26 mouse cellular contexts compared by ENCODE assay signal in the genomic region with DNA sequence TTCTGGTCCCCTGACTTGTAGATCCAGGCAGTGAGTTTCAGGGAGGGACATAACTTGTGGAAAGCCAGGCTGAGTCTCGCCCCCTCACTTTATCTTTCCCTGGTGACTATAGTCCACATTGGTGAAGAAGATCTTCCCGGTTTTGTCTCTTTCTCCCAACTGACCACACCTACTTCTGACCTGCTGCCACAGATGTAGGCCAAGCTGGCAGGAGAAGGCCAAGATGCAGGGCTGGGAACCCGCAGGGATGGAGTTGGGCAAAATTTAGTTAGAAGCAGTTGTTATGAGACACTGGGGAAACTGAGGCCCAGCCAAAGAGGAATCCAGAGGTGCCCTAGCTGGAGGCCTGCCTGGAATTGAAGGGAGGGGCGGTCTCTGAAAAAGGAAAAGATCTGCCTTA. TPM values are rescaled to one million over a fixed set of nuclear protein-coding genes. Genes with fewer than 3 reads are reported as not detected.
DNase-seq lines count a peak whose midpoint lies in the region; ATAC-seq and TF ChIP-seq lines count a peak whose summit lies in the region.
"Had no signal": no experiment of that assay in that cellular context is flagged by ENCODE, and none has a peak within 500 bp of the region (broad histone marks: within the 10 kb centered on the region; RNA-seq: fewer than 3 reads in every experiment).

No protein-coding gene starts in this region.

- H3K27me3 ChIP-seq in midbrain, embryonic 11.5 days (ENCODE audit: control insufficient read depth, insufficient read depth, low read length), result no peaks in the 10 kb centered on the region
- no peaks in the 10 kb centered on the region for H3K27me3 ChIP-seq in midbrain, embryonic 16.5 days (ENCODE audit: control insufficient read depth, insufficient read depth, low read depth, low read length)
- H3K27me3 ChIP-seq in ES-Bruce4 (ENCODE audit: control insufficient read depth, insufficient read depth, low read length, poor library complexity, severe bottlenecking), result no peaks in the 10 kb centered on the region
- no peaks in the 10 kb centered on the region for H3K27me3 ChIP-seq in limb, embryonic 10.5 days (ENCODE audit: low read depth, poor library complexity, severe bottlenecking)
- H3K27me3 ChIP-seq: embryonic facial prominence, embryonic 12.5 days; intestine, embryonic 15.5 days had no signal

- H3K9me3 ChIP-seq in midbrain, embryonic 11.5 days (ENCODE audit: control insufficient read depth, low read length), result no peaks in the 10 kb centered on the region
- no peaks in the 10 kb centered on the region for H3K9me3 ChIP-seq in midbrain, embryonic 16.5 days (replicated peaks; ENCODE audit: control insufficient read depth, low read length, poor library complexity, severe bottlenecking)
- no peaks in the 10 kb centered on the region for H3K9me3 ChIP-seq in ES-Bruce4 (replicated peaks; ENCODE audit: control insufficient read depth, insufficient read depth, low read length, poor library complexity, severe bottlenecking)
- no peaks in the 10 kb centered on the region for H3K9me3 ChIP-seq in limb, embryonic 10.5 days (replicated peaks)
- H3K9me3 ChIP-seq: embryonic facial prominence, embryonic 12.5 days; G1E; heart, embryonic 10.5 days; heart, embryonic 13.5 days; hindbrain, embryonic 13.5 days; intestine, embryonic 15.5 days had no signal

- DNase-seq in midbrain, embryonic 11.5 days (ENCODE audit: low spot score, missing footprints), result peak; percentile 61
- no peak for DNase-seq in limb, embryonic 10.5 days (ENCODE audit: low spot score)
- DNase-seq in layer of hippocampus, adult 11-12 months (ENCODE audit: low spot score), result no peak
- no peak for DNase-seq in thymus, postnatal 10 days (ENCODE audit: low spot score in 2 of 2)
- DNase-seq: adrenal gland, postnatal 10 days; adrenal gland, postnatal 36 days; cerebellum, adult 18-20 months; cerebellum, adult 9-10 months; cerebellum, postnatal 14 days; forebrain, postnatal 0 days; gastrocnemius, adult 2 months; gastrocnemius, postnatal 14 days; heart, adult 2 months; heart, postnatal 14 days had no signal

- H3K4me2 ChIP-seq in midbrain, embryonic 11.5 days, result no peak overlapping the region
- no peak overlapping the region for H3K4me2 ChIP-seq in midbrain, embryonic 16.5 days (ENCODE audit: low read length)
- H3K4me2 ChIP-seq: embryonic facial prominence, embryonic 12.5 days; heart, embryonic 13.5 days; hindbrain, embryonic 13.5 days; intestine, embryonic 15.5 days had no signal

- no peak overlapping the region for H3K9ac ChIP-seq in midbrain, embryonic 11.5 days (ENCODE audit: low read length)
- H3K9ac ChIP-seq in midbrain, embryonic 16.5 days (ENCODE audit: low read depth, low read length), result no peak overlapping the region
- no peak overlapping the region for H3K9ac ChIP-seq in ES-Bruce4 (ENCODE audit: low read depth, poor library complexity, severe bottlenecking)
- H3K9ac ChIP-seq: forebrain, postnatal 0 days; heart, embryonic 13.5 days; hindbrain, embryonic 13.5 days; intestine, embryonic 15.5 days had no signal

- no peak for TF ChIP-seq EP300 in ES-Bruce4 (IDR thresholded peaks at IDR 0.05; ENCODE audit: insufficient read depth, low read depth, low read length)

- H3K27ac ChIP-seq in midbrain, embryonic 11.5 days (ENCODE audit: low read depth, low read length), result no peak overlapping the region
- no peak overlapping the region for H3K27ac ChIP-seq in midbrain, embryonic 16.5 days (ENCODE audit: low read length)
- H3K27ac ChIP-seq in ES-Bruce4 (ENCODE audit: insufficient read depth, low read length), result 0 out of 2 replicates have a peak overlapping the region, but pooled peaks have one; percentile 15
- H3K27ac ChIP-seq in limb, embryonic 10.5 days, result 0 out of 2 replicates have a peak overlapping the region, but pooled peaks have one; percentile 25
- H3K27ac ChIP-seq: gastrocnemius, adult 2 months; heart, adult 2 months; heart, embryonic 10.5 days; heart, embryonic 13.5 days; hindbrain, embryonic 13.5 days; intestine, embryonic 15.5 days had no signal

- no peaks in the 10 kb centered on the region for H3K36me3 ChIP-seq in midbrain, embryonic 11.5 days (ENCODE audit: control insufficient read depth, insufficient read depth, low read length)
- no peaks in the 10 kb centered on the region for H3K36me3 ChIP-seq in midbrain, embryonic 16.5 days (ENCODE audit: control insufficient read depth, insufficient read depth, low read length)
- H3K36me3 ChIP-seq in ES-Bruce4 (ENCODE audit: control insufficient read depth, insufficient read depth, low read length, poor library complexity, severe bottlenecking), result no peaks in the 10 kb centered on the region
- H3K36me3 ChIP-seq in limb, embryonic 10.5 days, result peaks cover 66% of the 10 kb centered on the region
- H3K36me3 ChIP-seq: G1E had no signal

- H3K4me3 ChIP-seq in midbrain, embryonic 11.5 days (ENCODE audit: low read depth, low read length), result no peak overlapping the region
- H3K4me3 ChIP-seq in midbrain, embryonic 16.5 days (ENCODE audit: low read depth, low read length), result no peak overlapping the region
- H3K4me3 ChIP-seq in ES-Bruce4 (ENCODE audit: low read depth, low read length), result no peak overlapping the region
- no peak overlapping the region for H3K4me3 ChIP-seq in limb, embryonic 10.5 days
- H3K4me3 ChIP-seq: embryonic facial prominence, embryonic 12.5 days; gastrocnemius, adult 2 months; heart, adult 2 months; heart, embryonic 10.5 days; heart, embryonic 13.5 days; hindbrain, embryonic 13.5 days; intestine, embryonic 15.5 days had no signal

- H3K4me1 ChIP-seq in midbrain, embryonic 11.5 days (ENCODE audit: control insufficient read depth, insufficient read depth, low read length), result no peaks in the 10 kb centered on the region
- no peaks in the 10 kb centered on the region for H3K4me1 ChIP-seq in midbrain, embryonic 16.5 days (ENCODE audit: control insufficient read depth, insufficient read depth, low read length)
- H3K4me1 ChIP-seq in ES-Bruce4 (ENCODE audit: control insufficient read depth, insufficient read depth, low read length), result peaks cover 41% of the 10 kb centered on the region
- peaks cover 55% of the 10 kb centered on the region for H3K4me1 ChIP-seq in limb, embryonic 10.5 days

- 84% methylated on average over 4 of the region's 4 CpGs for WGBS in midbrain, embryonic 11.5 days
- 82% methylated on average over 4 of the region's 4 CpGs for WGBS in midbrain, embryonic 16.5 days
- 92% methylated on average over 4 of the region's 4 CpGs for WGBS in limb, embryonic 10.5 days

- TF ChIP-seq CTCF in ES-Bruce4 (IDR thresholded peaks at IDR 0.05; ENCODE audit: low read depth, low read length), result no peak

- no peak for TF ChIP-seq POLR2A in ES-Bruce4 (IDR thresholded peaks at IDR 0.05; ENCODE audit: insufficient read depth, low read length)

- ATAC-seq in midbrain, embryonic 11.5 days (ENCODE audit: low FRiP score), result no peak
- ATAC-seq in midbrain, embryonic 16.5 days, result no peak
- ATAC-seq: CD4-positive, CD25-positive, alpha-beta regulatory T cell, adult 4 months; forebrain, embryonic 14.5 days; forebrain, postnatal 0 days; hindbrain, embryonic 16.5 days; intestine, embryonic 15.5 days; Patski had no signal

RNA-seq across cellular contexts. Expression of a gene that starts 10.2 kb away (rescaled TPM):
- 9.9 and 11.5 TPM in 2 replicates for polyA plus RNA-seq in midbrain, embryonic 11.5 days (2014; fragmentation: Nextera tagmentation; extraction: Ambion mirVana)
- polyA plus RNA-seq in midbrain, embryonic 16.5 days (2015; fragmentation: Nextera tagmentation; extraction: Ambion mirVana), result 6.7 and 7.0 TPM in 2 replicates
- 57.0 and 57.7 TPM in 2 replicates for polyA plus RNA-seq in ES-Bruce4 (2011; ENCODE audit: insufficient read depth, insufficient read length, low read depth, missing spikeins)
- polyA plus RNA-seq in limb, embryonic 10.5 days (2016; fragmentation: Nextera tagmentation; extraction: Ambion mirVana), result 106 and 157 TPM in 2 replicates
- polyA plus RNA-seq: CD4-positive, CD25-positive, alpha-beta regulatory T cell, adult 4 months; G1E had no signal

RNA-seq across cellular contexts. Expression of a gene that starts 20.7 kb away (rescaled TPM):
- 10.7 and 12.0 TPM in 2 replicates for polyA plus RNA-seq in midbrain, embryonic 11.5 days (2014; fragmentation: Nextera tagmentation; extraction: Ambion mirVana)
- 11.0 and 11.9 TPM in 2 replicates for polyA plus RNA-seq in midbrain, embryonic 16.5 days (2015; fragmentation: Nextera tagmentation; extraction: Ambion mirVana)
- 21.5 and 24.6 TPM in 2 replicates for polyA plus RNA-seq in ES-Bruce4 (2011; ENCODE audit: insufficient read depth, insufficient read length, low read depth, missing spikeins)
- 31.1 and 44.4 TPM in 2 replicates for polyA plus RNA-seq in limb, embryonic 10.5 days (2016; fragmentation: Nextera tagmentation; extraction: Ambion mirVana)
- polyA plus RNA-seq: Patski had no signal

RNA-seq across cellular contexts. Expression of a gene that starts 44.5 kb away (rescaled TPM):
- polyA plus RNA-seq in midbrain, embryonic 11.5 days (2014; fragmentation: Nextera tagmentation; extraction: Ambion mirVana), result 4.0 and 4.5 TPM in 2 replicates
- polyA plus RNA-seq in midbrain, embryonic 16.5 days (2015; fragmentation: Nextera tagmentation; extraction: Ambion mirVana), result 1.6 and 1.7 TPM in 2 replicates
- polyA plus RNA-seq in ES-Bruce4 (2011; ENCODE audit: insufficient read depth, insufficient read length, low read depth, missing spikeins), result 11.0 and 16.4 TPM in 2 replicates
- 25.3 and 29.3 TPM in 2 replicates for polyA plus RNA-seq in limb, embryonic 10.5 days (2016; fragmentation: Nextera tagmentation; extraction: Ambion mirVana)

RNA-seq across cellular contexts. Expression of a gene that starts 49.2 kb away (rescaled TPM):
- 4.9 and 5.8 TPM in 2 replicates for polyA plus RNA-seq in midbrain, embryonic 11.5 days (2014; fragmentation: Nextera tagmentation; extraction: Ambion mirVana)
- 4.0 and 5.0 TPM in 2 replicates for polyA plus RNA-seq in midbrain, embryonic 16.5 days (2015; fragmentation: Nextera tagmentation; extraction: Ambion mirVana)
- 0.30 and 1.2 TPM in 2 replicates for polyA plus RNA-seq in ES-Bruce4 (2011; ENCODE audit: insufficient read depth, insufficient read length, low read depth, missing spikeins)
- 7.7 and 13.3 TPM in 2 replicates for polyA plus RNA-seq in limb, embryonic 10.5 days (2016; fragmentation: Nextera tagmentation; extraction: Ambion mirVana)
- polyA plus RNA-seq: Patski had no signal

RNA-seq across cellular contexts. Expression of a gene that starts 51.1 kb away (rescaled TPM):
- polyA plus RNA-seq in midbrain, embryonic 11.5 days (2014; fragmentation: Nextera tagmentation; extraction: Ambion mirVana), result 0.03 and 0.23 TPM in 2 replicates
- 0.15 and 0.20 TPM in 2 replicates for polyA plus RNA-seq in midbrain, embryonic 16.5 days (2015; fragmentation: Nextera tagmentation; extraction: Ambion mirVana)
- 0.21 and 0.27 TPM in 2 replicates for polyA plus RNA-seq in ES-Bruce4 (2011; ENCODE audit: insufficient read depth, insufficient read length, low read depth, missing spikeins)
- 0.15 and 0.31 TPM in 2 replicates for polyA plus RNA-seq in limb, embryonic 10.5 days (2016; fragmentation: Nextera tagmentation; extraction: Ambion mirVana)
- polyA plus RNA-seq: CD4-positive, CD25-positive, alpha-beta regulatory T cell, adult 4 months had no signal

Comparison
In these comparisons a context has a peak if more than half of its experiments do, and no peak if none do; other contexts are left out.
1. H3K27ac ChIP-seq: peak in ES-Bruce4 (single experiment) and limb, embryonic 10.5 days (single experiment); none in midbrain, embryonic 11.5 days (single experiment) and midbrain, embryonic 16.5 days (single experiment).